Mouse (Mus musculus) lung, embryonic 16.5 days (tissue): Measurements from ENCODE around the gene Stxbp6. TPM values are rescaled to one million over a fixed set of nuclear protein-coding genes. Genes with fewer than 3 reads are reported as not detected.
"Not testable (repeated sequence)": the region's sequence is repeated elsewhere in the genome, so short reads cannot be mapped to it uniquely, and the experiment has no call there.

Source experiments
- ATAC-seq: fragments of 200-750 bp; cut with Nextera tagmentation; 2 replicates; pipeline ENCODE4 v1.8.0; 2017; ENCODE audit warnings: low read depth, mild to moderate bottlenecking, moderate library complexity
- H3K27ac ChIP-seq: fragments of 300-500 bp; sonication (generic); 2 replicates; pipeline ENCODE4 v1.5.1; 2014; ENCODE audit warnings: mild to moderate bottlenecking, control low read depth, low read length
- H3K27me3 ChIP-seq: fragments of 300-500 bp; sonication (generic); 2 replicates; pipeline ENCODE4 v1.6.1; 2014; ENCODE audit warnings: low read depth, low read length, mixed read lengths; ENCODE audit not compliant: control insufficient read depth, insufficient read depth
- H3K36me3 ChIP-seq: fragments of 300-500 bp; sonication (generic); 2 replicates; pipeline ENCODE4 v1.6.1; 2014; ENCODE audit warnings: low read length; ENCODE audit not compliant: control insufficient read depth, insufficient read depth
- H3K4me1 ChIP-seq: fragments of 300-500 bp; sonication (generic); replicated peaks from 2 replicates; pipeline ENCODE4 v1.6.1; 2014; ENCODE audit warnings: low read length, mixed read lengths; ENCODE audit not compliant: control insufficient read depth, insufficient read depth
- H3K4me2 ChIP-seq: fragments of 300-500 bp; sonication (generic); 2 replicates; pipeline ENCODE4 v1.6.1; 2014; ENCODE audit warnings: low read depth, low read length, control low read depth
- H3K4me3 ChIP-seq: fragments of 300-500 bp; sonication (generic); 2 replicates; pipeline ENCODE4 v1.5.1; 2014; ENCODE audit warnings: mild to moderate bottlenecking, low read length, control low read depth
- H3K9ac ChIP-seq: fragments of 300-500 bp; sonication (generic); 2 replicates; pipeline ENCODE4 v1.6.1; 2014; ENCODE audit warnings: low read length, control low read depth
- H3K9me3 ChIP-seq: fragments of 300-500 bp; sonication (generic); 2 replicates; pipeline ENCODE4 v1.6.1; 2016; ENCODE audit warnings: low read length; ENCODE audit not compliant: control insufficient read depth
- WGBS: fragments of 180-500 bp; shearing (Covaris S2); extraction: QIAGEN DNeasy Blood & Tissue Kit; methylation state at CpG from one replicate; pipeline ENCODE4 v1.1.7; 2014; 5-methylcytosine and 5-hydroxymethylcytosine counted together
- polyA plus RNA-seq: library from polyadenylated mRNA; unstranded; fragments of >200 nt; fragmentation: Nextera tagmentation; extraction: Ambion mirVana; gene quantifications from 2 replicates; pipeline ENCODE4 v1.2.1, GENCODE M21; 2015

The Stxbp6 gene
- polyA plus RNA-seq, 1 experiment from 2014 or later: 14.2 TPM

DNA sequence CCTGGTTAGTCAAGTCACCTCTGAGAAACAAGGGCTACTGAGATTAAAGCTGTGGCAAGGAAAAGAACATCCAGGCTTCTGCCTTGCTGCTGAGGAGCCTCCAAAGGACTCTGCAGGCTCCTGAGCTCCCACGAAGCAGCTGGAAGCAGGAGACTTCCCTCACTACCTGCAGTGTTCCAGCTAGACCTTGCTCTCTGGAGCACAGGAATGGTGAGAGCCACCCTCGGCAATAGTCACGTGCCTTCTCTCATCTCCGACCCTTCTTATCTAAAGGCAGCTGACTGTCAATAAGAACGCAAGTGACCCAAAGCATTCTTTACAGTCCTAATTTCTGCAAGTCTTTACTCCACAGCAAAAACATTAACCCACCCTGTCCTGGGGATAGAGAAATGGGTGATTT, 13.2 kb downstream of the Stxbp6 start:
- Histone ChIP-seq H3K9ac (no peak overlapping the region), H3K27me3 (no peaks in the 10 kb centered on the region), H3K27ac (no peak overlapping the region), H3K4me1 (0 out of 2 replicates have a peak, but pooled peaks cover 9% of the 10 kb centered on the region), H3K4me2 (no peak overlapping the region), H3K9me3 (no peaks in the 10 kb centered on the region), H3K36me3 (no peaks in the 10 kb centered on the region), H3K4me3 (no peak overlapping the region)
- ATAC-seq: no peak
- WGBS: 30% methylated on average over 5 of the region's 5 CpGs

GRCm38 (mm10) chr12:45060804-45061203, 13.7 kb downstream of the Stxbp6 start:
- 0 out of 2 replicates have a peak, but pooled peaks cover 9% of the 10 kb centered on the region for H3K4me1 ChIP-seq
- ATAC-seq: 0 out of 2 replicates have a peak, but pooled peaks have one; percentile 47
- no peak overlapping the region for H3K27ac ChIP-seq
- H3K4me2 ChIP-seq: no peak overlapping the region
- no peak overlapping the region for H3K4me3 ChIP-seq
- H3K9ac ChIP-seq: no peak overlapping the region
- no peaks in the 10 kb centered on the region for H3K27me3 ChIP-seq
- 41% methylated on average over 6 of the region's 6 CpGs for WGBS
- H3K36me3 ChIP-seq: no peaks in the 10 kb centered on the region
- H3K9me3 ChIP-seq: no peaks in the 10 kb centered on the region

DNA sequence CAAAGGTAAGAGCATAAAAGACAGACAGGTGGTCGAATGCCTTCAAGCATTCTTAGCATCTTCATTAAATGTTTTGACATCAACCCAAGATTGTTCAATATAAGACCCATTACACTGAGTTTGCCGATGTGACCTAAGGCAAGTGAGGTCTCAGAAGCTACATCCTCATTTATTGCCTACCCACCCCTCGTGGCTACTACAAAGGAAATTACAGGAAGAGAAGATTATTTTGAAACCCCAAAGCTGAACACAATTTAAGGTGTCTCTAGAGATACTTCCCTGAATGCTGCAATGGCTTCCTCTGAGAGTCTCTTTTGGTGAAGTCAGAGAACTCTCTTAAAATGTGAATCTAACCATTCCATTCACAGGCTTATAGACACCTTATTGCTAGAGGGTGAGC, 16.5 kb downstream of the Stxbp6 start:
- Histone ChIP-seq H3K4me2 (no peak overlapping the region), H3K9me3 (no peaks in the 10 kb centered on the region), H3K4me1 (0 out of 2 replicates have a peak, but pooled peaks cover 9% of the 10 kb centered on the region), H3K4me3 (no peak overlapping the region), H3K27me3 (no peaks in the 10 kb centered on the region), H3K9ac (no peak overlapping the region), H3K27ac (no peak overlapping the region), H3K36me3 (no peaks in the 10 kb centered on the region)
- WGBS: 89% methylated on average over 3 of the region's 3 CpGs
- no peak for ATAC-seq

- Histone ChIP-seq H3K9ac (no peak overlapping the region), H3K4me1 (0 out of 2 replicates have a peak, but pooled peaks cover 7% of the 10 kb centered on the region), H3K4me2 (no peak overlapping the region), H3K36me3 (no peaks in the 10 kb centered on the region), H3K27me3 (no peaks in the 10 kb centered on the region), H3K27ac (no peak overlapping the region), H3K9me3 (no peaks in the 10 kb centered on the region), H3K4me3 (no peak overlapping the region)
- ATAC-seq: no peak
- WGBS: 83% methylated on average over 3 of the region's 3 CpGs
These were observed 18.1 kb downstream of the Stxbp6 start for GRCm38 (mm10) chr12:45056372-45056771.

DNA sequence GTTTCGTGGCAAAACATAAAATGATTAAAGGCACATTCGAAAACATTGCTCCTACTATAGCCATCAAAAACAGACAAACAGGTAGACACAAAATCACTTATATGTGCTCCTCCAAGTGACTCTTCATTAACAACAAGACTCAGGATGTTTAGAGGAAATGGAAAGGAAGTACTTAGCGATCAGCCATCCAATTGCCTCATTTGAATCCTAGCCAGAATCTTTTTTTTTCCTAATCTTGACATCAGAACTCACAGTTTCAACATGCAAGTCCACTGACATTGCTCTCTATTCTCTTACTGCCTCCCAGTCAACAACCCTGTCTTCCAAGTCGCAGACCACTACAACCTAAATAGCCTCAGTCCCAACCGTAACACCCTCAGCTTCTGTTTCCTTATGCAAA, 21.2 kb downstream of the Stxbp6 start:
- no peak overlapping the region for H3K4me2 ChIP-seq
- no peaks in the 10 kb centered on the region for H3K27me3 ChIP-seq
- H3K4me1 ChIP-seq: 0 out of 2 replicates have a peak, but pooled peaks cover 2% of the 10 kb centered on the region
- no peaks in the 10 kb centered on the region for H3K9me3 ChIP-seq
- H3K27ac ChIP-seq: no peak overlapping the region
- ATAC-seq: no peak
- no peaks in the 10 kb centered on the region for H3K36me3 ChIP-seq
- H3K4me3 ChIP-seq: no peak overlapping the region
- no peak overlapping the region for H3K9ac ChIP-seq
- 80% methylated on average over 5 of the region's 5 CpGs for WGBS

DNA sequence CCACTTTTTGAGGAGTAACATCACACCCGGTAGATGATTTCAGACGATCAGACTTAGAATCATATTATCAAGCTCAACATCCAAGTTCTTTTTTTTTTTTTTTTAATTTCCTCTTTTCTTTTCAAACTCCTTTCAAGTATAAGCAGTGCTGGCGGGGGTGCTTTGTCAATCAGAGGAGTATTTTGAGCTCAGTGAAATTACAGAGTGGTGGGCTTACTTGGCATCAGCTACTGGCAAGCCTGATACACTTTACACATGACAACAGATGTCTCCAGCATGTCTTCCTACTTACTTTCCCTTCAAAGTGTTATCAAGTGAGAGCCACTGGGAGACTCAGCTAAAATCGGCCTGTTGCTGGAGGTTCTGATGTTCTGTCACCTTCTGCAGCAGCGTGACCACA, 21.6 kb downstream of the Stxbp6 start:
- no peak overlapping the region for H3K9ac ChIP-seq
- H3K4me3 ChIP-seq: no peak overlapping the region
- H3K27me3 ChIP-seq: no peaks in the 10 kb centered on the region
- H3K4me1 ChIP-seq: 0 out of 2 replicates have a peak, but pooled peaks cover 2% of the 10 kb centered on the region
- no peaks in the 10 kb centered on the region for H3K36me3 ChIP-seq
- H3K27ac ChIP-seq: no peak overlapping the region
- no peak for ATAC-seq
- WGBS: 75% methylated on average over 5 of the region's 5 CpGs
- H3K4me2 ChIP-seq: no peak overlapping the region
- H3K9me3 ChIP-seq: no peaks in the 10 kb centered on the region

DNA sequence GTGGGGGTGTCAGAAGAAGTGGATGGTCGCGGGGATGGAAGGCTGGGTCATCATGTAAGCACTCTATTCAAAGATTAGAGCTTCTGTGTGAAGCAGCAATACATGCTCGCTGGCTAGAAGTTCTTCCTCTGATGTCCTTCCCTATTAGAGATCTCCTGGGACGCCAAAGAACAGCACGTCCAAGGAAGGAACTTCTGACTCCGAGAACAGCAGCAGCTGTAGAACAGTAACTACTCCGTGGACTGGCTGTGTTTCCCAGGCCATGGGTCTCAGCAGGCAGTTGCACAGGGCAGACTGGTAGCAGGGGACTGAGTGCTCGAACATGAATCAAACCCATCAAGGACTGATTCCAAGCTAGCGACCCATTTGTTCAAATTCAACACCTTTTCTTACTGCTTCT, 24.6 kb downstream of the Stxbp6 start:
- no peak for ATAC-seq
- WGBS: 74% methylated on average over 9 of the region's 9 CpGs
- Histone ChIP-seq H3K4me1 (0 out of 2 replicates have a peak, but pooled peaks cover 2% of the 10 kb centered on the region), H3K9me3 (no peaks in the 10 kb centered on the region), H3K27ac (no peak overlapping the region), H3K27me3 (no peaks in the 10 kb centered on the region), H3K36me3 (no peaks in the 10 kb centered on the region), H3K4me3 (no peak overlapping the region), H3K4me2 (no peak overlapping the region), H3K9ac (no peak overlapping the region)

GRCm38 (mm10) chr12:45047711-45048110, 26.8 kb downstream of the Stxbp6 start:
- H3K4me2 ChIP-seq, H3K9ac ChIP-seq, H3K9me3 ChIP-seq, H3K4me3 ChIP-seq, H3K4me1 ChIP-seq, H3K36me3 ChIP-seq, ATAC-seq, H3K27me3 ChIP-seq, H3K27ac ChIP-seq: not testable (repeated sequence)
- WGBS: 53% methylated on average over 6 of the region's 9 CpGs

GRCm38 (mm10) chr12:45047172-45047571, 27.3 kb downstream of the Stxbp6 start:
- H3K36me3 ChIP-seq: no peaks in the 10 kb centered on the region
- H3K4me3 ChIP-seq: no peak overlapping the region
- ATAC-seq: peak; percentile 39; the same call in 1 of the 2 replicates
- H3K27me3 ChIP-seq: no peaks in the 10 kb centered on the region
- H3K27ac ChIP-seq: no peak overlapping the region
- no peak overlapping the region for H3K4me2 ChIP-seq
- no peaks in the 10 kb centered on the region for H3K9me3 ChIP-seq
- WGBS: 55% methylated on average over 4 of the region's 4 CpGs
- no peak overlapping the region for H3K9ac ChIP-seq
- peaks cover 2% of the 10 kb centered on the region; the same call in 1 of the 2 replicates for H3K4me1 ChIP-seq

DNA sequence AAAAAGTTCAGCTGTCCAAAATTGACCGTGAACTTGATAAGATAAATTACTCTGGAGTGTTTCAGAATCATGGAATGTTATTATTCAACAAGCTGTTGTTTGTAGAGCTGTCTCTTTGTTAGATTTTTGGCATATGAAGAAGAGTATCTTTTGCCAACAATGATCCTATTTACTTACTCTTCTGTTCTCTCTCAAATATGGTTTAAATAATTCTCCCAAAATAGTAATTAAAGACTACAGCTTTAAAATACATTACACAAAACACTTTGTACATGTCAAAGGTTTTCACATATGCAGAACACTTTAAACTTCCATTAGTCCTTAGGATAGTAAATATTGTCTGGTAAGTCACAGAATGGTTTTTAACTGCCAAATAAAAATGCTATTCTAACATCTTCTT, 29.9 kb downstream of the Stxbp6 start:
- H3K4me1 ChIP-seq: peaks cover 2% of the 10 kb centered on the region; the same call in 1 of the 2 replicates
- H3K4me2 ChIP-seq: no peak overlapping the region
- no peak overlapping the region for H3K27ac ChIP-seq
- ATAC-seq: peak; percentile 44; the same call in 1 of the 2 replicates
- no peaks in the 10 kb centered on the region for H3K27me3 ChIP-seq
- H3K36me3 ChIP-seq: no peaks in the 10 kb centered on the region
- H3K9me3 ChIP-seq: no peaks in the 10 kb centered on the region
- H3K4me3 ChIP-seq: no peak overlapping the region
- WGBS: 26% methylated on average over 1 of the region's 1 CpGs
- no peak overlapping the region for H3K9ac ChIP-seq
